Mouse (Mus musculus) liver, embryonic 15.5 days (tissue): ENCODE results near the gene Vmn1r191. TPM values are rescaled to one million over a fixed set of nuclear protein-coding genes. Genes with fewer than 3 reads are reported as not detected.
"Not testable (repeated sequence)": the region's sequence is repeated elsewhere in the genome, so short reads cannot be mapped to it uniquely, and the experiment has no call there.

ENCODE experiments used
- ATAC-seq: fragments of 200-750 bp; cut with Nextera tagmentation; 2 replicates; pipeline ENCODE4 v1.8.0; 2017; ENCODE audit warnings: moderate number of reproducible peaks, mild to moderate bottlenecking, moderate library complexity; ENCODE audit not compliant: insufficient read depth
- H3K27ac ChIP-seq: fragments of 300-500 bp; sonication (generic); replicated peaks from 2 replicates; pipeline ENCODE4 v1.5.1; 2015; ENCODE audit warnings: mild to moderate bottlenecking, inconsistent platforms
- H3K27me3 ChIP-seq: fragments of 300-500 bp; sonication (generic); 2 replicates; pipeline ENCODE4 v1.6.1; 2015; ENCODE audit warnings: mild to moderate bottlenecking, inconsistent platforms
- H3K36me3 ChIP-seq: fragments of 300-500 bp; sonication (generic); replicated peaks from 2 replicates; pipeline ENCODE4 v1.6.1; 2015; ENCODE audit warnings: moderate library complexity, mild to moderate bottlenecking, inconsistent platforms
- H3K4me1 ChIP-seq: fragments of 300-500 bp; sonication (generic); replicated peaks from 2 replicates; pipeline ENCODE4 v1.6.1; 2015; ENCODE audit warnings: inconsistent platforms
- H3K4me2 ChIP-seq: fragments of 300-500 bp; sonication (generic); 2 replicates; pipeline ENCODE4 v1.6.1; 2015; ENCODE audit warnings: moderate library complexity, mild to moderate bottlenecking, inconsistent platforms
- H3K4me3 ChIP-seq: fragments of 300-500 bp; sonication (generic); replicated peaks from 2 replicates; pipeline ENCODE4 v1.5.1; 2015; ENCODE audit warnings: mild to moderate bottlenecking, inconsistent platforms
- H3K9ac ChIP-seq: fragments of 300-500 bp; sonication (generic); 2 replicates; pipeline ENCODE4 v1.6.1; 2015; ENCODE audit warnings: moderate library complexity, mild to moderate bottlenecking, inconsistent platforms
- H3K9me3 ChIP-seq: fragments of 300-500 bp; sonication (generic); replicated peaks from 2 replicates; pipeline ENCODE4 v1.6.1; 2016; ENCODE audit warnings: inconsistent platforms
- WGBS: fragments of 180-500 bp; shearing (Covaris S2); methylation state at CpG from one replicate; pipeline ENCODE4 v1.1.7; 2015; ENCODE audit warnings: mixed read lengths; ENCODE audit not compliant: insufficient replicate concordance; 5-methylcytosine and 5-hydroxymethylcytosine counted together
- microRNA-seq: library from miRNA; unstranded; fragments of <30 nt; microRNA quantifications from one replicate; pipeline ENCODE4, GENCODE M21; 2016
- polyA plus RNA-seq: library from polyadenylated mRNA; unstranded; fragments of >200 nt; fragmentation: Nextera tagmentation; extraction: Ambion mirVana; gene quantifications from 2 replicates; pipeline ENCODE4 v1.2.1, GENCODE M21; 2015

Gene Vmn1r191
- not detected in 2 replicates for polyA plus RNA-seq

DNA sequence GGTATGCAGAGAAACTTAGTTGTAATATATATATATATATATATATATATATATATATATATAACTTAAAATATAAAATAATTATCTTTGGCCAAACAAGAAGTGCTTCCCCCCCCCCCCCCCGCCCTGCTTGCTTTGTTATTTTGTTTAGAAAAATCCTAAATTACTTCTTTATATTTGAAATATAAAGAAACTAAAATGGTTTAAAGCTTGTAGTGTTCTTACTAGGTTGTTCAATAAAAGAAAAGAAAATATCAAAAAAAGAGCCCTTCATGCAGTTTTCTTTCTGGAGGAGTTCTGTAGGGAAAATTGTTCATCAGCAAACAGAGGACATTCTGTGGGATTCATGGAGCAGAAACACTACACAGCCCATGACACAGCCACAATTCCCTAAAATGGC is at the start of gene Vmn1r191:
Vmn1r191 (minus strand) TSS at position 101 of the 400 bp plus-strand sequence.
- Histone ChIP-seq H3K9me3 (no peaks in the 10 kb centered on the region), H3K9ac (no peak within 1 kb of the TSS), H3K4me1 (no peaks in the 10 kb centered on the region), H3K27ac (no peak within 1 kb of the TSS), H3K36me3 (no peaks in the 10 kb centered on the region), H3K27me3 (no peaks in the 10 kb centered on the region), H3K4me3 (no peak within 1 kb of the TSS), H3K4me2 (no peak within 1 kb of the TSS)
- 53% methylated on average over 1 of the region's 1 CpGs for WGBS
- ATAC-seq: no peak

DNA sequence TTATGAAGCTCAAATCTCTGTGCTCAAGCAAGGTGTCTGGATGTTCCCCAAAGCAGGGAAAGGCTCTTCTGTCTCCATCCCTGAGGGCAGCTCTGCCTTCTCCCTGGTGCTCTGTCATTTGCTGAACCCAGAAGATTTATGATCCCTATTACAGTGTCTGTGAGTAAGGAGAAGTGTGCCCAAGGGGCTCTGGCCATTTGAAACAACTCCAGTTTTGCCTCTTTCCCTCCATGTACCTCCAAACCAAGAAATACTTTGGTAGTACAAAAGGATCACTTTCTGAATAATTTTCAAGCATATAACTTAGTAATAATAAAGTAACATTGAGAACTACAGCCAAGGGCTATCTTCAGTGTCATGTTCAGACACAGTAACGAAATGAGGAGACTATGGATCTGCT is 39.3 kb upstream of the Vmn1r191 start, which contains the start of gene Vmn1r193:
Vmn1r193 (minus strand) TSS at position 101 of the 400 bp plus-strand sequence.
- not testable (repeated sequence) for H3K9me3 ChIP-seq, H3K4me2 ChIP-seq, ATAC-seq, H3K9ac ChIP-seq, H3K4me1 ChIP-seq, H3K27ac ChIP-seq, H3K4me3 ChIP-seq, H3K36me3 ChIP-seq, H3K27me3 ChIP-seq
- 45% methylated on average over 1 of the region's 1 CpGs for WGBS

DNA sequence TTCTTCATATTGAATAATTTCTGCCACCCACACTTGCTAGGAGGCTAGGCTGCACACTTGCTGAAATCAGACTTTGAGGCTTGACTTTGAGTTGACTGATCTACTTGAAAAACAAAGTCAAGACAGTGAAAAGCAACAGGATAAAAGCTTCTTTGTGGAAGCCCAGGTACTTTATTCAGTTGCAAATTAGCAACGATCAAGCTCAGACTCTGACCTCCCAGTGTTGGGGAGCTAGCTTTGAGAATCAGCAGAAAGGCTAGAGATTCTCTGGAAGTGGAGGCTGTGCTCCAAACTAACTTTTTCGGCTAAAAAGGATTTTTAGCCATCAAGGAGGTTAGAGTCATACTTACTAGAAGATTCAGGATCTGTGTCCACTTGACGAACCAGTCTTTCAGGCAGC is 9.0 kb upstream of the Vmn1r191 start:
- not testable (repeated sequence) for H3K4me2 ChIP-seq, ATAC-seq, H3K9ac ChIP-seq, H3K4me3 ChIP-seq, H3K27me3 ChIP-seq, H3K36me3 ChIP-seq, H3K9me3 ChIP-seq, H3K27ac ChIP-seq, H3K4me1 ChIP-seq
- 50% methylated on average over 3 of the region's 3 CpGs for WGBS

DNA sequence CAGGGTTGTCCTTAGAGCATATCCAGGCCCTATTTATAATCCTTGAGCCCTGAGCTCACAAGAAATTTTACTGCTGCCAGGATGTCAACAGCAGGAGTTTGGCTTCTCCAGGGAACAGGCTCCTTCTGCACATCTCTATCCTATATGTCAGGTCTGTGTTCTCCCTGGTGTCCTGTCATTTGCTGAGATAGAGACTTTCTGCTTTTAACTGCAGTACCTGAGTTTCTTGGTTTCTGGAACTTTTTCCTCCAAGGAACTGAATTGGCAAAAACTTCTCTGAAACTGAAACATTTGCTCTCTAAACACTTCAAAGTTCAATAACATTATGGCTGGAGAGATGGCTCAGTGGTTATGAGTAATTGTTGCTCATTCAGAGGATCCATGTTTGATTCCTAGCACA is 7.3 kb upstream of the Vmn1r191 start, which contains the start of gene Vmn1r192:
Vmn1r192 (minus strand) TSS at position 101 of the 400 bp plus-strand sequence.
- H3K36me3 ChIP-seq: no peaks in the 10 kb centered on the region
- H3K4me3 ChIP-seq: no peak within 1 kb of the TSS
- no peaks in the 10 kb centered on the region for H3K9me3 ChIP-seq
- no peak for ATAC-seq
- no peak within 1 kb of the TSS for H3K9ac ChIP-seq
- H3K27me3 ChIP-seq: no peaks in the 10 kb centered on the region
- H3K4me2 ChIP-seq: no peak within 1 kb of the TSS
- no peak within 1 kb of the TSS for H3K27ac ChIP-seq
- no peaks in the 10 kb centered on the region for H3K4me1 ChIP-seq

DNA sequence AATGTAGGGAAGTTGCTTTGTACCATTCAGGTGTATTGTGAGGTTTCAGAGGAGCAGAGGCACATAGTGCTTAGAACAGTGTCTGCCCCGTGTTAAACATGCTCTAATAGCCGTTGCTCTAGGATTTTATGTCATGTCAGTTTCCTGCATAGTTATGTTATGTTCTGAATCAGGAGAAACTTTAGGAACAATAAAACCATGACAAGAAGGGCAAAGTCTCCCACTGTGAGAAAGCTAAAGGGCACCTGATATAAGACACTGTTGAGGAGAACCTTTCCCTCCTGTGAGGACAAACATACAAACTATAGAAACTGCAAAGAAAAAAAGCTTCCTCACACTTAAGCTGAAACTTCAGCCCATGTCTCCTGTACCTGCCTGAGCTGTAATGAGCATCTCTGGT is 6.6 kb upstream of the Vmn1r191 start:
- Histone ChIP-seq H3K9ac (no peak overlapping the region), H3K27me3 (no peaks in the 10 kb centered on the region), H3K4me1 (no peaks in the 10 kb centered on the region), H3K9me3 (no peaks in the 10 kb centered on the region), H3K27ac (no peak overlapping the region), H3K4me2 (no peak overlapping the region), H3K4me3 (no peak overlapping the region), H3K36me3 (no peaks in the 10 kb centered on the region)
- WGBS: 60% methylated on average over 2 of the region's 2 CpGs
- no peak for ATAC-seq

DNA sequence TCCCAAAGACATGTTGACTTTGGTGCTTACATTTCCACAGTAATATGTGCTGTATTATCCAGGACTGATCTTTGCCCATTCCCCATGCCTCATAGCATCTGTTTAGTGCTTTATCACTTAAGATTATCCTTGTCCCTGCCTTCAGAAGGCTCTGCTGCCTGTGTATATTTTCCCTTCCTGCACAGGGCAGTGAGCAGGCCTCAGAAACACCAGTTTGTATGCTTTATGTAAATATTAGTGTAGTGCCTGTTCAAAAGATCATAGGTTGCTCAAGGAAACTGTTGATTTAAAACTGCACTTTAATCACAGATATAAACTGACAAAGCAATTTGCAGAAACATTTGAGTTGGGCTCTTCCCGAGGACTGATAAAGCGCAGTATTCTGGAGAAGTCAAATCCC is 5.5 kb upstream of the Vmn1r191 start:
- Histone ChIP-seq H3K4me3 (no peak overlapping the region), H3K9ac (no peak overlapping the region), H3K9me3 (no peaks in the 10 kb centered on the region), H3K27me3 (no peaks in the 10 kb centered on the region), H3K4me2 (no peak overlapping the region), H3K4me1 (no peaks in the 10 kb centered on the region), H3K27ac (no peak overlapping the region), H3K36me3 (no peaks in the 10 kb centered on the region)
- 68% methylated on average over 2 of the region's 2 CpGs for WGBS
- no peak for ATAC-seq

DNA sequence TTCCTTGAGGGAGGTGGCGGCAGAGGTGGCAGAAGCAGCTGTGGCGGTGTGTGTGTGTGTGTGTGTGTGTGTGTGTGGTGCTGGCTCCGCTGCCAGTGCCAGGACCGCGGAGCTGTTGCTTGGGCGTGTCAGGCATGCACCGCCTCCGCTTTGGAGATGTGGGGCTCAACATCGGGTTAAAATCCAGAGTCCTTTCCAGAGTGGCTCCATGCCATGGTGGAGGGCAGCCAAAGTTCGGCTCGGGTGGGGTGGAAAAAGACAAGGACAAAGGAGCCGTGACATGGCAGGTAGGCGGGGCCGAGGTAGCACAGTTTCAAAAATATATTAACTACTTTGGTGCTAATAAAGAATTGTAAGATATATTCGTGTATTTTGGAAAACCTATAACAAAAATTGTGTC is 15.4 kb downstream of the Vmn1r191 start:
- H3K4me3 ChIP-seq: no peak overlapping the region
- H3K27ac ChIP-seq: no peak overlapping the region
- 74% methylated on average over 15 of the region's 15 CpGs for WGBS
- 0 out of 2 replicates have a peak, but pooled peaks cover 3% of the 10 kb centered on the region for H3K9me3 ChIP-seq
- no peaks in the 10 kb centered on the region for H3K4me1 ChIP-seq
- no peak overlapping the region for H3K9ac ChIP-seq
- H3K4me2 ChIP-seq: no peak overlapping the region
- no peaks in the 10 kb centered on the region for H3K36me3 ChIP-seq
- no peaks in the 10 kb centered on the region for H3K27me3 ChIP-seq
- ATAC-seq: no peak

DNA sequence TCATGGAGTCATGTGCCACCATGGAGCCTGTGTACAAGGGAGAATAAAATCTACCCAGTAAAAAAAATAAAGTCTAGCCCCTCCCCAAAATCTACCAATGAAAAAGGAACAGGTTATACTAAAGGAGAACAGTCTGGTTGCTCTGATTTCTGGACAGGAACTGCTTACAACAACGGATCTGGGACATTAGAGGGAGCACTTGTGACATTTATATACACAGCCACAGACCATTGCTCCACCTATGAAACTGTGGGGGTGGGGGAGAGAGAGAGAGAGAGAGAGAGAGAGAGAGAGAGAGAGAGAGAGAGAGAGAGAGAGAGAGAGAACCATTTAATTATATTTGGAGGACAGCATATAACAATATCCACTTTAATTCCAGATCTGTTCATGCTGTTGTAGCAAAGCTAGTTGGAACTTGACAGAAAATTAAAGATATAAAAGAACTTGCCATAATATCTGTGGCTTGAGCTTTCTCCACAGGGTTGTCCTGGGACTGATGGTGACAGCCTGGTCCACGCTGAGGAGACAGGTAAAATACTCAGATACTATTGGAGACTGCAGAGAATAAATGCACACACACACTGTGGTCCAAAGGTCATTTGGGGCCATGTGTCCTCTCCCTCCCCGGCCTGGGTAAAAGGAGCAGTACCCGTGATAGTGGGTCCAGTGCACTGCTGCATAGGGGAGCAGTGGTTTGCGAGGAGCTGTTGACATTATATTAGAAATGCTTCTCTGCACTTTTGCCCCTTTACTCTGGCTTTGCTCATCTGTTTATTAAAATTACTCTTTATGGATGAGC is 47.1 kb downstream of the Vmn1r191 start:
- H3K27ac ChIP-seq, H3K4me3 ChIP-seq, ATAC-seq, H3K36me3 ChIP-seq, H3K9me3 ChIP-seq, H3K4me2 ChIP-seq, H3K4me1 ChIP-seq, H3K27me3 ChIP-seq, H3K9ac ChIP-seq: not testable (repeated sequence)
- WGBS: 43% methylated on average over 5 of the region's 5 CpGs

Small RNA genes within 50 kb of the gene (microRNA-seq; reads per million reads assigned to microRNA genes)
- gene Gm23282: not detected
- not detected for gene Gm25084

Other genes with a start within 250 kb of the Vmn1r191 start
- 0.59 and 0.71 TPM in 2 replicates for gene Zfp184, start 238.9 kb downstream of the Vmn1r191 start, polyA plus RNA-seq
- gene Pom121l2, start 202.8 kb downstream of the Vmn1r191 start, polyA plus RNA-seq: not detected in 2 replicates
- 0.62 and 1.0 TPM in 2 replicates for gene Prss16, start 174.2 kb downstream of the Vmn1r191 start, polyA plus RNA-seq
- gene Hist1h2ah, start 148.4 kb downstream of the Vmn1r191 start, polyA plus RNA-seq: 9.5 and 11.4 TPM in 2 replicates
- 4.4 and 5.4 TPM in 2 replicates for gene Hist1h2bk, start 148.1 kb downstream of the Vmn1r191 start, polyA plus RNA-seq
- 40.8 and 42.0 TPM in 2 replicates for gene Hist1h4i, start 142.6 kb downstream of the Vmn1r191 start, polyA plus RNA-seq
- 13.0 and 22.6 TPM in 2 replicates for gene Hist1h2ag, start 141.0 kb downstream of the Vmn1r191 start, polyA plus RNA-seq
- 17.5 and 18.4 TPM in 2 replicates for gene Hist1h2bj, start 140.8 kb downstream of the Vmn1r191 start, polyA plus RNA-seq
- gene Vmn1r188, start 99.5 kb downstream of the Vmn1r191 start, polyA plus RNA-seq: not detected in 2 replicates
- not detected in 2 replicates for gene Vmn1r189, start 78.1 kb downstream of the Vmn1r191 start, polyA plus RNA-seq
- not detected in 2 replicates for gene Vmn1r192, start 7.2 kb upstream of the Vmn1r191 start, polyA plus RNA-seq
- gene Vmn1r193, start 39.2 kb upstream of the Vmn1r191 start, polyA plus RNA-seq: not detected in 2 replicates
- not detected in 2 replicates for gene Vmn1r194, start 60.2 kb upstream of the Vmn1r191 start, polyA plus RNA-seq
- not detected in 2 replicates for gene Vmn1r195, start 86.6 kb upstream of the Vmn1r191 start, polyA plus RNA-seq
- gene Vmn1r196, start 106.0 kb upstream of the Vmn1r191 start, polyA plus RNA-seq: not detected in 2 replicates
- gene Vmn1r197, start 140.6 kb upstream of the Vmn1r191 start, polyA plus RNA-seq: not detected in 2 replicates
- not detected in 2 replicates for gene Vmn1r198, start 166.4 kb upstream of the Vmn1r191 start, polyA plus RNA-seq
- gene Vmn1r199, start 195.8 kb upstream of the Vmn1r191 start, polyA plus RNA-seq: not detected in 2 replicates
- gene Vmn1r200, start 206.4 kb upstream of the Vmn1r191 start, polyA plus RNA-seq: not detected in 2 replicates